Mouse (Mus musculus): ENCODE results near the gene Fam171a1.

DNA sequence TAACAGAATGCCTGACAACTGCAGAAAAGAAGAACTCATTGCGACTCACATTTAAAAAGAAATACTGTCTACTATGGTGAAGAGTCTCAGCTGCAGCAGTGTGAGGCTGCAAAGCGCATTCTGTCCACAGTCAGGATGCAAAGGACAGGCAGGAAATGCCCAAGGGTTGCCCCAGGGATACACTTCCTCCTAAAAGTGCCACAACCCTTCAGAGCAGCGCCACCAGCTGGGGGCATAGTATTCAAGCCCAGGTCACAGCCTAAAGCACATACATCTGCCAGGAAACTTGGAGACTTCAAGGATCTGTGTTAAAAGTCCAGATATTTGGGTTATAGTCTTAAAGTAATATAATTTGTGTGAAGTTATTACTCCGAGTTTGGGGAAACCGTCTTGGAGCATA lies 71.3 kb downstream of the Fam171a1 start:
- TF ChIP-seq POLR2A (IDR thresholded peaks at IDR 0.05; ENCODE audit: borderline replicate concordance, insufficient read depth, low read length) (no peak), CTCF (IDR thresholded peaks at IDR 0.05; ENCODE audit: borderline replicate concordance, insufficient read depth, low read depth, low read length) (no peak)

Data from cerebellum, adult 2 months (tissue).